Mouse (Mus musculus) heart, adult 2 months (tissue): ENCODE measurements around the gene Pick1. TPM values are rescaled to one million over a fixed set of nuclear protein-coding genes. Genes with fewer than 3 reads are reported as not detected.
A peak's percentile ranks its signal among the peaks of the same experiment; 100 is the strongest.

Experiments
- DNase-seq, 2 experiments: peaks; one replicate each; pipeline ENCODE4 v3.0.0; 2021
- H3K27ac ChIP-seq: fragments of 200-600 bp; 2 replicates; pipeline ENCODE4 v1.8.1; 2022
- H3K27me3 ChIP-seq: fragments of 200-500 bp; 2 replicates; pipeline ENCODE4 v1.6.1; 2012; ENCODE audit warnings: mild to moderate bottlenecking, low read length, inconsistent platforms, mixed read lengths; ENCODE audit not compliant: control insufficient read depth, insufficient read depth
- H3K36me3 ChIP-seq: fragments of 200-500 bp; 2 replicates; pipeline ENCODE4 v1.6.1; 2012; ENCODE audit warnings: low read length, inconsistent platforms; ENCODE audit not compliant: control insufficient read depth, insufficient read depth
- H3K4me1 ChIP-seq: fragments of 200-500 bp; 2 replicates; pipeline ENCODE4 v1.6.1; 2011; ENCODE audit warnings: low read length; ENCODE audit not compliant: control insufficient read depth, insufficient read depth
- H3K4me3 ChIP-seq: fragments of 200-600 bp; 2 replicates; pipeline ENCODE4 v1.8.1; 2022
- H3K79me2 ChIP-seq: fragments of 200-500 bp; replicated peaks from 2 replicates; pipeline ENCODE4 v1.6.1; 2012; ENCODE audit warnings: mild to moderate bottlenecking, inconsistent platforms, low read length, moderate library complexity, mixed read lengths; ENCODE audit not compliant: control insufficient read depth, insufficient read depth
- H3K9ac ChIP-seq: fragments of 200-500 bp; 2 replicates; pipeline ENCODE4 v1.6.1; 2012; ENCODE audit warnings: low read depth, mild to moderate bottlenecking, control low read depth, inconsistent platforms, low read length, mixed read lengths
- CTCF ChIP-seq: fragments of 200-600 bp; IDR thresholded peaks from 2 replicates; pipeline ENCODE4 v1.8.1; 2022; ENCODE audit warnings: antibody characterized with exemption, mild to moderate bottlenecking, moderate library complexity
- EP300 ChIP-seq: fragments of 200-500 bp; IDR thresholded peaks from 2 replicates; pipeline ENCODE4 v1.6.1; 2011; ENCODE audit warnings: low read depth, low read length, control low read depth; ENCODE audit not compliant: insufficient read depth
- POLR2A ChIP-seq: fragments of 200-500 bp; IDR thresholded peaks from 2 replicates; pipeline ENCODE4 v1.6.1; 2011; ENCODE audit warnings: mild to moderate bottlenecking, low read depth, low read length, control low read depth; ENCODE audit not compliant: insufficient read depth
- WGBS: fragments of 180-500 bp; shearing (Covaris S2); methylation state at CpG from one replicate; pipeline ENCODE4 v1.1.7; 2018; 5-methylcytosine and 5-hydroxymethylcytosine counted together
- intact Hi-C: fragments of 180-260 bp; cut with DNase I; formaldehyde crosslinking; loops from one replicate; pipeline ENCODE4 v1.15.1; 2025
- polyA plus RNA-seq: library from polyadenylated mRNA; depleted of rRNA; stranded (reverse); fragments of >200 nt; gene quantifications from 2 replicates; pipeline ENCODE4 v1.2.3, GENCODE M21; 2012
- total RNA-seq, 2 experiments: library from RNA; stranded (reverse); gene quantifications; 2 replicates each; pipeline ENCODE4 v1.2.3; 2021

Gene Pick1
- total and polyA plus RNA-seq, 3 experiments, result 21.3 to 27.7 (median 24.0) TPM

DNA sequence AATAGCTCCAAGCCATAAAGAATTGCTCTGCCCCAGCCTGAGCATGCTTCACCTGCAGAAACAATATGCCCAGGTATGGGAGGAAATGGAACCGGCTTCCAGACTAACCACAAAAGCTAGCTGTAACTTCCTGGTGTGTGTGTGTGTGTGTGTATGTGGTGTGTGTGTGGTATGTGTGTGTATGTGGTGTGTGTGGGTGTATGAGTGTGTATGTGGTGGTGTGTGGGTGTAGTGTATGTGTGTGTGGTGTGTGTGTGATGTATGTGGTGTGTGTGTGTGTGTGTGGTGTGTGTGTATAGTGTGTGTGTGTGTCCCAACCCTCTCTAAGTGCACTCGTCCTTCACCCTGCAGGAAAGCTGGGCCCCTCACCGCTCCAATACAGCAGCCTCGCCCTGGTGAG is 36.4 kb downstream of the Pick1 start:
- Histone ChIP-seq H3K27me3 (peaks cover 5% of the 10 kb centered on the region; the same call in 1 of the 2 replicates), H3K4me3 (no peak overlapping the region), H3K27ac (no peak overlapping the region), H3K4me1 (peaks cover under 1% of the 10 kb centered on the region), H3K79me2 (no peaks in the 10 kb centered on the region), H3K9ac (no peak overlapping the region), H3K36me3 (no peaks in the 10 kb centered on the region)
- 69% methylated on average over 4 of the region's 4 CpGs for WGBS
- intact Hi-C loops, result no loop called here
- DNase-seq, result no peak
- TF ChIP-seq CTCF (no peak), EP300 (no peak), POLR2A (no peak)

DNA sequence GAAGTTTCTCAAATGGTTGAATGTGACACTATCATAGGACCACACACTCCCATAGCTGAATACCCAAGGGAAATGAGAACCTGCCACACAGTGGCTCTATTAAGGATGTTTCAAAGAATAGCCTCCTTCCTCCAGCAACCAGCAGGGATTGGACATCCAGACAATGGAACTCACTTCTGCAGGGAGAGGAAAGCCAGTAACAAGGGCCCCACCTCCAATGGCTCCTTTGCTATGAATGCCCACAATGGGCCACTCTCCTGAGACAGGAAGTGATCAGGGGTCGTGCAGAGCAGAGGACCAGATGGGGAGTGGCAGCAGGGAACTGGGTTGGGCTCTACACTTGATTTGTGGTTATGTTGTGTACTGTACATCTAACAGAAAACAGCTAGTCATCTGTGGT is 39.5 kb downstream of the Pick1 start:
- 6% methylated on average over 1 of the region's 1 CpGs for WGBS
- intact Hi-C loops, result no loop called here
- Histone ChIP-seq H3K27me3 (no peaks in the 10 kb centered on the region), H3K36me3 (no peaks in the 10 kb centered on the region), H3K9ac (no peak overlapping the region), H3K4me1 (peaks cover 6% of the 10 kb centered on the region), H3K79me2 (no peaks in the 10 kb centered on the region), H3K4me3 (no peak overlapping the region), H3K27ac (no peak overlapping the region)
- TF ChIP-seq POLR2A (no peak), EP300 (no peak), CTCF (no peak)
- DNase-seq, result no peak

GRCm38 (mm10) chr15:79270317-79271123 is 41.5 kb downstream of the Pick1 start:
- peak overlapping the region; percentile 26 for H3K9ac ChIP-seq
- WGBS, result 1% methylated on average over 33 of the region's 33 CpGs
- intact Hi-C loops, result no loop called here

GRCm38 (mm10) chr15:79271124-79271746 is 42.3 kb downstream of the Pick1 start:
- H3K27me3 ChIP-seq, result no peaks in the 10 kb centered on the region
- no peaks in the 10 kb centered on the region for H3K79me2 ChIP-seq
- 16% methylated on average over 17 of the region's 17 CpGs for WGBS
- H3K9ac ChIP-seq, result no peak overlapping the region
- peak; percentile 27 to 61 for DNase-seq
- peaks cover 6% of the 10 kb centered on the region for H3K4me1 ChIP-seq
- TF ChIP-seq POLR2A (no peak), CTCF (peak; percentile 83)
- H3K27ac ChIP-seq, result no peak overlapping the region
- intact Hi-C loops, result no loop called here
- no peaks in the 10 kb centered on the region for H3K36me3 ChIP-seq
- H3K4me3 ChIP-seq, result peak overlapping the region; percentile 29; the same call in 1 of the 2 replicates

More at GRCm38 (mm10) chr15:79270317-79271123, 41.5 kb downstream of the Pick1 start:
- TF ChIP-seq CTCF (no peak), POLR2A (no peak), EP300 (no peak)
- H3K4me3 ChIP-seq, result peak overlapping the region; percentile 29
- DNase-seq, result peak; percentile 83 to 87
- no peaks in the 10 kb centered on the region for H3K36me3 ChIP-seq
- no peaks in the 10 kb centered on the region for H3K79me2 ChIP-seq
- no peaks in the 10 kb centered on the region for H3K27me3 ChIP-seq
- H3K27ac ChIP-seq, result no peak overlapping the region
- peaks cover 6% of the 10 kb centered on the region for H3K4me1 ChIP-seq

GRCm38 (mm10) chr15:79273020-79273419 is 44.0 kb downstream of the Pick1 start:
- no peak overlapping the region for H3K4me3 ChIP-seq
- peaks cover 6% of the 10 kb centered on the region for H3K4me1 ChIP-seq
- no peaks in the 10 kb centered on the region for H3K79me2 ChIP-seq
- DNase-seq, result no peak
- H3K36me3 ChIP-seq, result no peaks in the 10 kb centered on the region
- no peaks in the 10 kb centered on the region for H3K27me3 ChIP-seq
- WGBS, result 59% methylated on average over 10 of the region's 10 CpGs
- TF ChIP-seq POLR2A (no peak), EP300 (no peak), CTCF (no peak)
- H3K9ac ChIP-seq, result no peak overlapping the region
- H3K27ac ChIP-seq, result no peak overlapping the region
- intact Hi-C loops, result no loop called here

DNA sequence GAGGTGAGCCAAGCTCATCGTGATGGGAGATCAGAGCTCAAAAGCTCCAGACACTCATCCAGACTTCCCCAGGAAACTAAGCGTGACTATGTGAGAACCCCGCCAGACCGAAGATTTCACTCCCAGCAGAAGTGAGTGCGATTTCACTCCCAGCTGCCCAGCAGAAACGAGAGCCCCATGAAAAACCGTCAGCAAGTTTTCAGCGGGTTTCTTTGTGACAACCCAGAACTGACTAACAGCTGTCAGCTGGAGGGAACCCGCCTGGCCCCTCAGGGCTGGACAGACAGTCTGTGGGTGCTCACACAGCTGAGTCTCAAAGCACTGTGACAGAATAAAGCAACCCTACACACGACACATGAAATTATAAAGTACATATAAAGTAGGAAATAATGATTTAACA is 48.8 kb downstream of the Pick1 start:
- 50% methylated on average over 10 of the region's 10 CpGs for WGBS
- Histone ChIP-seq H3K4me3 (no peak overlapping the region), H3K9ac (no peak overlapping the region), H3K27me3 (no peaks in the 10 kb centered on the region), H3K4me1 (no peaks in the 10 kb centered on the region), H3K79me2 (no peaks in the 10 kb centered on the region), H3K27ac (no peak overlapping the region), H3K36me3 (no peaks in the 10 kb centered on the region)
- intact Hi-C loops, result no loop called here
- no peak for DNase-seq
- TF ChIP-seq CTCF (no peak), POLR2A (no peak), EP300 (no peak)
